Mouse (Mus musculus) CH12.LX (cell line): Measurements from ENCODE around the gene Rpl36. TPM values are rescaled to one million over a fixed set of nuclear protein-coding genes. Genes with fewer than 3 reads are reported as not detected.

Experiments
- DNase-seq: peaks from one replicate; pipeline ENCODE4 v3.0.0-alpha.2; 2013; ENCODE audit errors: extremely low read depth
- H3K27ac ChIP-seq: 2 replicates; pipeline ENCODE4 v1.5.1; 2012; ENCODE audit warnings: low read depth, mild to moderate bottlenecking, control low read depth, moderate library complexity; ENCODE audit not compliant: insufficient read depth
- H3K27me3 ChIP-seq: replicated peaks from 2 replicates; pipeline ENCODE3; 2012; ENCODE audit warnings: inconsistent platforms
- H3K36me3 ChIP-seq, 2 experiments: replicated peaks in 1 of 2; 2 replicates each; pipeline versions ENCODE3 to v1.6.1; 2012; ENCODE audit warnings: inconsistent platforms in 1 of 2, low read length in 1 of 2, mild to moderate bottlenecking in 1 of 2, mixed read lengths in 1 of 2, moderate library complexity in 1 of 2; ENCODE audit not compliant: control insufficient read depth in 1 of 2, insufficient read depth in 1 of 2
- H3K4me1 ChIP-seq, 2 experiments: 2 replicates each; pipeline ENCODE4 v1.6.1; 2012; ENCODE audit warnings: inconsistent platforms in 1 of 2, moderate library complexity in 1 of 2; ENCODE audit not compliant: insufficient read depth in 2 of 2, control insufficient read depth in 1 of 2
- H3K4me2 ChIP-seq: 2 replicates; pipeline ENCODE4 v1.6.1; 2012; ENCODE audit warnings: low read depth, mild to moderate bottlenecking, control low read depth; ENCODE audit not compliant: poor library complexity, insufficient read depth, severe bottlenecking
- H3K4me3 ChIP-seq, 3 experiments: fragments of 150-350 bp in 1 of 3; sonication (generic) in 1 of 3; replicated peaks in 1 of 3; 2 replicates each; pipeline versions ENCODE3 to v1.5.1; 2011 to 2012; ENCODE audit warnings: low read depth in 2 of 3, low read length in 2 of 3, mild to moderate bottlenecking in 2 of 3, moderate library complexity in 2 of 3, control low read depth in 1 of 3, improper control_type of control experiment in 1 of 3, inconsistent platforms in 1 of 3, mixed read lengths in 1 of 3; ENCODE audit not compliant: poor library complexity in 1 of 3
- H3K79me2 ChIP-seq: replicated peaks from 2 replicates; pipeline ENCODE4 v1.6.1; 2012; ENCODE audit warnings: mild to moderate bottlenecking, moderate library complexity; ENCODE audit not compliant: control insufficient read depth, poor library complexity, insufficient read depth, severe bottlenecking; ENCODE audit errors: extremely low read depth
- H3K9ac ChIP-seq: 2 replicates; pipeline ENCODE4 v1.6.1; 2012; ENCODE audit warnings: low read depth, mild to moderate bottlenecking, control low read depth, moderate library complexity; ENCODE audit not compliant: insufficient read depth
- H3K9me3 ChIP-seq: replicated peaks from 2 replicates; pipeline ENCODE3; 2012; ENCODE audit warnings: low read length, inconsistent platforms, mixed read lengths
- CHD1 ChIP-seq: IDR thresholded peaks from 2 replicates; pipeline ENCODE4 v1.6.1; 2012; ENCODE audit warnings: low read depth, low read length, improper control_type of control experiment, inconsistent platforms
- CHD2 ChIP-seq: IDR thresholded peaks from 2 replicates; pipeline ENCODE4 v1.6.1; 2011; ENCODE audit warnings: low read length, improper control_type of control experiment
- ELF1 ChIP-seq: IDR thresholded peaks from 2 replicates; pipeline ENCODE4 v1.6.1; 2014; ENCODE audit warnings: low read depth, mild to moderate bottlenecking, inconsistent platforms, low read length, improper control_type of control experiment
- GABPA ChIP-seq: IDR thresholded peaks from 2 replicates; pipeline ENCODE4 v1.6.1; 2012; ENCODE audit warnings: low read depth, low read length, improper control_type of control experiment, inconsistent platforms; ENCODE audit not compliant: insufficient replicate concordance
- HCFC1 ChIP-seq: IDR thresholded peaks from 2 replicates; pipeline ENCODE4 v1.6.1; 2012; ENCODE audit warnings: low read depth, mild to moderate bottlenecking, inconsistent platforms, low read length, improper control_type of control experiment
- MAFK ChIP-seq: IDR thresholded peaks from 2 replicates; pipeline ENCODE4 v1.6.1; 2011; ENCODE audit warnings: low read length, improper control_type of control experiment; ENCODE audit not compliant: insufficient replicate concordance
- MEF2A ChIP-seq: IDR thresholded peaks from 2 replicates; pipeline ENCODE4 v1.6.1; 2014; ENCODE audit warnings: low read depth, mild to moderate bottlenecking, inconsistent platforms, low read length, improper control_type of control experiment, borderline replicate concordance
- MXI1 ChIP-seq: IDR thresholded peaks from 2 replicates; pipeline ENCODE4 v1.6.1; 2011; ENCODE audit warnings: mild to moderate bottlenecking, low read depth, low read length, improper control_type of control experiment
- MYC ChIP-seq: IDR thresholded peaks from 2 replicates; pipeline ENCODE4 v1.6.1; 2011; ENCODE audit warnings: low read depth, mild to moderate bottlenecking, improper control_type of control experiment, low read length
- NELFE ChIP-seq: IDR thresholded peaks from 2 replicates; pipeline ENCODE4 v1.6.1; 2011; ENCODE audit warnings: low read depth, low read length, improper control_type of control experiment
- RCOR1 ChIP-seq: conservative IDR thresholded peaks from 2 replicates; pipeline ENCODE4 v1.6.1; 2012; ENCODE audit warnings: low read depth, mild to moderate bottlenecking, inconsistent platforms, low read length, improper control_type of control experiment
- TCF12 ChIP-seq: IDR thresholded peaks from 2 replicates; pipeline ENCODE4 v1.6.1; 2014; ENCODE audit warnings: low read depth, mild to moderate bottlenecking, inconsistent platforms, low read length, improper control_type of control experiment
- USF1 ChIP-seq: IDR thresholded peaks from 2 replicates; pipeline ENCODE4 v1.6.1; 2014; ENCODE audit warnings: low read depth, mild to moderate bottlenecking, inconsistent platforms, low read length, improper control_type of control experiment
- ZMIZ1 ChIP-seq: IDR thresholded peaks from 2 replicates; pipeline ENCODE4 v1.6.1; 2012; ENCODE audit warnings: low read depth, mild to moderate bottlenecking, inconsistent platforms, low read length, improper control_type of control experiment
- dilution Hi-C: fragments of 300-500 bp; cut with MboI; formaldehyde crosslinking; loops from 2 replicates; pipeline ENCODE4 v1.14.3; 2020; ENCODE audit warnings: low sequenced_read_pairs; ENCODE audit not compliant: extremely low pct_unique_long_range_greater_than_20kb, extremely low pct_ligation_motif_present
- in situ Hi-C: fragments of 300-500 bp; cut with MboI; formaldehyde crosslinking; loops from 3 replicates; pipeline ENCODE4 v1.14.3; 2019; ENCODE audit warnings: low sequenced_read_pairs, low pct_ligation_motif_present, low pct_unique_long_range_greater_than_20kb, mixed read lengths
- polyA plus RNA-seq: library from polyadenylated mRNA; unstranded; fragments of >175 nt; gene quantifications from 2 replicates; pipeline ENCODE4 v1.2.1, GENCODE M21; 2012; ENCODE audit warnings: low read depth; ENCODE audit not compliant: insufficient read length
- total RNA-seq, 2 experiments: library from RNA; depleted of rRNA; stranded (reverse); fragments of 300-350 nt in 1 of 2; fragments of >200 nt in 1 of 2; gene quantifications; 2 replicates each; pipeline ENCODE4 v1.2.3; 2012 to 2014

Gene Rpl36
- total and polyA plus RNA-seq, 3 experiments = 1,364 to 4,995 (median 1,734) TPM

DNA sequence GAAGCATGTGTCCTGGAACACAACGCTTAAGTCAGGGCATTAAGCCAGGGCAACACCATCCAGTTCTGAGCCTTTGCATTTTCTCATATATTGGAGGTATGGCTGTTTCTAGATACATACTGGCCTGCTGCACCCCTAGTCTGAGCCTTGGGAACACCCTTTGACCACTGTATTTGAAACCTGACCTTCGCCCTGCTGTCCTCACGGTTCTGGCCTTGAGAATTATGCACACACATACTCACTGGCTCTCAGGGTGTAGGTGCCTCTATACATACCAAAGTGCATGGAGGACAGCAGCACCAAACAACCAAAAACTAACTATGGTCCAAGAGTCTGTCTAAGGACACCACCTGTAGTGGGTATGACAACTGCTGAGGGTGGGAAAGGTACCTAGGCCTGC lies 40.3 kb upstream of the Rpl36 start:
- in situ Hi-C loops = no loop called here
- H3K4me1 ChIP-seq = no peaks in the 10 kb centered on the region

DNA sequence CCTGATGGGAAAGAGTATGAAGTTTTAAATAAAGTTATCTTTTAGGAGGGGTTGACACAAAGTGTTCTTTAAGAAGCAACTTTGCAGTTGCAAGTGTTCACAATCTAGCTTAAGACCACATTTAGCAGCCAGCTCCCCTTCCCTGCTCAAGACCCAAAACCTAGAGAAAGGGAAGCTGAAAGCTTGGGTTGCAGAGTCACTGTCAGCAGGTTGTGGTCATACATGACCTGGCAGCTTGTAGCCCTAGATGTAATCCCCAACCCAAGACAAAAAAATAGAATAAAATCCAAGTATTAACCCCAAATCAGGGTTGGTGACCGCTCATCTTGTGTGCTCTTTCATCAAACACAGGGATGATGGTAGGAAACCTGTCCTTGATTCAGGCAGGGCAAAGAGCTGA lies 30.1 kb upstream of the Rpl36 start:
- in situ Hi-C loops = no loop called here
- H3K9ac ChIP-seq = peak overlapping the region; percentile 86
- no peaks in the 10 kb centered on the region for H3K9me3 ChIP-seq
- peaks cover 22 to 49% of the 10 kb centered on the region in 2 experiments for H3K4me1 ChIP-seq
- H3K4me3 ChIP-seq = peak overlapping the region; percentile 86 to 95 (median 91)
- H3K27ac ChIP-seq = no peak overlapping the region
- H3K36me3 ChIP-seq = peaks cover 55 to 70% of the 10 kb centered on the region in 2 experiments
- H3K79me2 ChIP-seq = peaks cover 90% of the 10 kb centered on the region
- H3K27me3 ChIP-seq = no peaks in the 10 kb centered on the region
- DNase-seq = no peak
- peak overlapping the region; percentile 74 for H3K4me2 ChIP-seq
- dilution Hi-C loops = no loop called here
- TF ChIP-seq GABPA (no peak), MAFK (no peak), MEF2A (no peak), NELFE (no peak), RCOR1 (no peak), HCFC1 (no peak), CHD2 (no peak), ELF1 (no peak), CHD1 (no peak)

More for the DNA sequence above, 40.3 kb upstream of the Rpl36 start:
- dilution Hi-C loops = no loop called here
- Histone ChIP-seq H3K27me3 (no peaks in the 10 kb centered on the region), H3K27ac (no peak overlapping the region), H3K4me2 (no peak overlapping the region), H3K79me2 (no peaks in the 10 kb centered on the region), H3K9ac (no peak overlapping the region), H3K9me3 (no peaks in the 10 kb centered on the region), H3K4me3 (no peak overlapping the region), H3K36me3 (peaks cover 87 to 93% of the 10 kb centered on the region in 2 experiments)
- DNase-seq = no peak
- TF ChIP-seq ZMIZ1 = no peak
- TF ChIP-seq RCOR1 = no peak
- TF ChIP-seq USF1 = no peak
- TF ChIP-seq TCF12 = no peak
- no peak for TF ChIP-seq MXI1
- no peak for TF ChIP-seq MYC
- no peak for TF ChIP-seq GABPA
